Mouse (Mus musculus) megakaryocyte, embryonic 14.5 days (primary cell): ENCODE data around the gene Crcp.

Source experiments
- FLI1 ChIP-seq: IDR thresholded peaks from 2 replicates; pipeline ENCODE4 v1.6.1; 2012; ENCODE audit warnings: low read length, inconsistent platforms, mixed read lengths
- GATA1 ChIP-seq: IDR thresholded peaks from 3 replicates; pipeline ENCODE4 v1.6.1; 2012; ENCODE audit warnings: mixed read lengths, low read length, inconsistent platforms, borderline replicate concordance

GRCm38 (mm10) chr5:130088612-130089011 is 59.5 kb downstream of the Crcp start:
- TF ChIP-seq GATA1 (no peak), FLI1 (no peak)
